Comparison of ENCODE assay signal across 9 mouse cellular contexts in the genomic region with DNA sequence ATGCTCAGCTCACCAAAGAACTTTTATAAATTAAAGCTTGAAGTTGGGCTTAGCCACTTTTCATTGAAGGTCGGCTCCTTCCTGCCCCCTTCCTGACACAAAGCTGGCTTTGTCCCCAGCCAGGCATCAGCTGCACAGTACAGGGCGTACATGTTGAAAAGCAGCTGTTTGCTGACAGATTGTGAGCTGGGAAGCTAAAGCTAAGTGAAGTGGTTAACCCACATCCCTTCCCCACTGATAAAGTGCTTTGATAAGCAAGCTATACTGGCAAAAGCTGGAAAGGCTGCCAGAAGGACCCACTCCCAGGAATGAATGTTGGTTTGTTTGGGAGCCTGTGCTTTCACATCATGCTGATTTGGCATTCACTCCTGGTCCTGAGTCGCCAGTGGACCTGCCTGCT.
DNase-seq lines count a peak whose midpoint lies in the region; ATAC-seq and TF ChIP-seq lines count a peak whose summit lies in the region.
"Had no signal": no experiment of that assay in that cellular context is flagged by ENCODE, and none has a peak within 500 bp of the region (broad histone marks: within the 10 kb centered on the region; RNA-seq: fewer than 3 reads in every experiment).

No protein-coding gene starts in this region.

- peak overlapping the region; percentile 5; the same call in 1 of the 2 replicates for H3K27ac ChIP-seq in lung, embryonic 14.5 days (ENCODE audit: low read depth)

- DNase-seq in lung, embryonic 14.5 days: peak; percentile 93
- no peak for DNase-seq in lung, adult 2 months
- peak; percentile 3 to 14 for DNase-seq in heart, adult 9 months (ENCODE audit: low spot score in 2 of 2)
- DNase-seq in kidney, postnatal 25 days: peak; percentile 9 to 34
- DNase-seq in testis, postnatal 14 days (ENCODE audit: low spot score): no peak
- no peak for DNase-seq in gastrocnemius, postnatal 25 days

- TF ChIP-seq CTCF in lung, embryonic 14.5 days (IDR thresholded peaks at IDR 0.05; ENCODE audit: low read depth): 0 out of 2 replicates have a peak, but pooled peaks have one; percentile 15
- TF ChIP-seq CTCF in lung, adult 2 months (IDR thresholded peaks at IDR 0.05; ENCODE audit: insufficient read depth, low read length): no peak

- no peaks in the 10 kb centered on the region; the same call in 1 of the 2 replicates for H3K9me3 ChIP-seq in lung, embryonic 14.5 days (ENCODE audit: low read depth, low read length)

- no peaks in the 10 kb centered on the region for H3K79me2 ChIP-seq in myocyte (ENCODE audit: control insufficient read depth, insufficient read depth)

- H3K4me2 ChIP-seq in lung, embryonic 14.5 days: 0 out of 2 replicates have a peak overlapping the region, but pooled peaks have one; percentile 10
- peak overlapping the region; percentile 51 for H3K4me2 ChIP-seq in myocyte (ENCODE audit: low read depth)

- WGBS in lung, embryonic 14.5 days: 2% methylated on average over 3 of the region's 3 CpGs
- 29% methylated on average over 3 of the region's 3 CpGs for WGBS in lung, adult 2 months

- no peak for TF ChIP-seq POLR2A in lung, adult 2 months (IDR thresholded peaks at IDR 0.05; ENCODE audit: borderline replicate concordance, extremely low read depth, low read depth, low read length)
- TF ChIP-seq POLR2A in myocyte (IDR thresholded peaks at IDR 0.05; ENCODE audit: insufficient read length, low read depth): no peak

- H3K27me3 ChIP-seq in lung, embryonic 14.5 days (ENCODE audit: insufficient read depth, low read length): no peaks in the 10 kb centered on the region
- no peaks in the 10 kb centered on the region for H3K27me3 ChIP-seq in myocyte (ENCODE audit: control insufficient read depth, insufficient read depth, insufficient read length)
- H3K27me3 ChIP-seq: Patski had no signal

- H3ac ChIP-seq in myocyte (ENCODE audit: control insufficient read depth, insufficient read length): no peak overlapping the region

- no peaks in the 10 kb centered on the region for H3K36me3 ChIP-seq in lung, embryonic 14.5 days (ENCODE audit: insufficient read depth)
- H3K36me3 ChIP-seq in myocyte (ENCODE audit: control insufficient read depth, insufficient read depth): no peaks in the 10 kb centered on the region

- H3K9ac ChIP-seq in lung, embryonic 14.5 days: no peak overlapping the region

- H3K4me3 ChIP-seq in lung, embryonic 14.5 days (ENCODE audit: low read depth, low read length): no peak overlapping the region
- H3K4me3 ChIP-seq in lung, adult 2 months (replicated peaks; ENCODE audit: extremely low read depth, low read depth, low read length): no peak overlapping the region
- H3K4me3 ChIP-seq in myocyte: no peak overlapping the region

- peak; percentile 99 for ATAC-seq in lung, embryonic 14.5 days (ENCODE audit: insufficient read depth)
- ATAC-seq in CD4-positive, CD25-positive, alpha-beta regulatory T cell, adult 4 months: no peak
- ATAC-seq: Patski had no signal

- H3K4me1 ChIP-seq in lung, embryonic 14.5 days (ENCODE audit: insufficient read depth): peaks cover 12% of the 10 kb centered on the region
- H3K4me1 ChIP-seq in lung, adult 2 months (ENCODE audit: control insufficient read depth, insufficient read depth, low read length): no peaks in the 10 kb centered on the region

TF ChIP-seq in myocyte, 11 proteins besides CTCF, POLR2A, EP300 and RAD21:
- peak; percentile 53 to 97 (median 97) for TF ChIP-seq MYOD1 (IDR thresholded peaks at IDR 0.05; ENCODE audit: control insufficient read depth in 1 of 3, insufficient read length in 2 of 3, low read depth in 2 of 3)
- TF ChIP-seq POLR2AphosphoS2 (IDR thresholded peaks at IDR 0.05; ENCODE audit: insufficient read length, low read depth): no peak
- TF ChIP-seq MYOG (IDR thresholded peaks at IDR 0.05; ENCODE audit: control insufficient read depth in 1 of 3, insufficient read depth in 1 of 3, insufficient read length in 2 of 3, low read depth in 2 of 3): peak; percentile 76 to 97 (median 77)
- TF ChIP-seq TCF3 (IDR thresholded peaks at IDR 0.05; ENCODE audit: insufficient read length, low read depth): peak; percentile 87
- no peak for TF ChIP-seq SRF (IDR thresholded peaks at IDR 0.05; ENCODE audit: control insufficient read depth, insufficient read length, low read depth)
- TF ChIP-seq REST (IDR thresholded peaks at IDR 0.05; ENCODE audit: insufficient read depth, insufficient read length): no peak
- no peak for TF ChIP-seq CEBPB (IDR thresholded peaks at IDR 0.05; ENCODE audit: insufficient read depth, poor library complexity, severe bottlenecking)
- no peak for TF ChIP-seq E2F4 (IDR thresholded peaks at IDR 0.05; ENCODE audit: insufficient read depth)
- TF ChIP-seq TCF12 (IDR thresholded peaks at IDR 0.05; ENCODE audit: insufficient read depth, poor library complexity, severe bottlenecking): peak; percentile 90
- no peak for TF ChIP-seq USF1 (IDR thresholded peaks at IDR 0.05; ENCODE audit: low read depth)

Comparison
In these comparisons a context has a peak if more than half of its experiments do, and no peak if none do; other contexts are left out.
1. DNase-seq: peak in lung, embryonic 14.5 days (single experiment), heart, adult 9 months (2 of 2) and kidney, postnatal 25 days (2 of 2); none in lung, adult 2 months (single experiment), testis, postnatal 14 days (single experiment) and gastrocnemius, postnatal 25 days (single experiment).